Mouse (Mus musculus) cerebellum, adult 9-10 months (tissue): ENCODE measurements around the gene Glyctk.

ENCODE experiments used
- DNase-seq: peaks from one replicate; pipeline ENCODE4 v3.0.0; 2022

Gene Glyctk

DNA sequence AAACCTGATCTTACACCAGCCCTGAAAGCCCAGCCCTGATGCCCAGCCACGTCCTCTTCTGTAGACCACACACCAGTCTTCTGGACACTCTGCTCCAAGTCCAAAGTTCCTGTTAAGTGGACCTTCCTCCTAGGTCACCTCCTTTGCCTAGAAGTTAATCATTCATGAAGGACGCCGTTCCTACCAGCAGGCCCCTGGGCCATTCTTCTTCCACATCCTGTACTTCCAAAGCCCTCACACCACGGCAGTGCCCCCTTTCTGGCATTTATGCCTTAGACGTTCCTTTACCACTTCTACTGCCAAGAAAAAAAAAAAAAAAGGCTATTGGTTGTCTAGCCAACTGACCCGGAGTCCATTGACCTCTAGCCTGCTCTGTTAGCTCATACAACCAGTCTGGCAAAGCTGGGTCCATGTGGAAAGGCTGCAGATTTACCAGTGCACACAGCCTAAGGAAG lies at the start of gene Glyctk:
Gene Glyctk (minus strand): TSS at position 102 of the 455 bp plus-strand sequence.
- no peak for DNase-seq

DNA sequence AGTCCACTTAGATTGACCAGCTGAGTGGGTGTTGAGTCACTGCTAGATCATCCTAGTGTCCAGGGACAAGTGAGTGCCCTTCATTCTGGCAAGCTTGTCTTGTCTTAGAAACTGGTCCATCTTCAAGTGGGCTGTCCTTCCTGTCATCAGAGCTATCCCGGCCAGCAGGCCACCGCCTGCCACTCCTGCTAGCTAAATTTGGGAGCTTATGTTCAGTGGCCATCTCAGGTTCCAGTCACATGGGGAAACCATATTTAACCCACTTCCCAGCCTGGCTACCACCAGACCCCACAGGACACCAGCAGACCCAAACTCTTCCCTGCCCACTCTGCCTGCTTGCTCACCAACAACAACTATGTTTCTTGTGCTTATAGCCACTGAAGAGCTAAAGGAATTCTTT lies 48.6 kb upstream of the Glyctk start:
- DNase-seq: no peak

DNA sequence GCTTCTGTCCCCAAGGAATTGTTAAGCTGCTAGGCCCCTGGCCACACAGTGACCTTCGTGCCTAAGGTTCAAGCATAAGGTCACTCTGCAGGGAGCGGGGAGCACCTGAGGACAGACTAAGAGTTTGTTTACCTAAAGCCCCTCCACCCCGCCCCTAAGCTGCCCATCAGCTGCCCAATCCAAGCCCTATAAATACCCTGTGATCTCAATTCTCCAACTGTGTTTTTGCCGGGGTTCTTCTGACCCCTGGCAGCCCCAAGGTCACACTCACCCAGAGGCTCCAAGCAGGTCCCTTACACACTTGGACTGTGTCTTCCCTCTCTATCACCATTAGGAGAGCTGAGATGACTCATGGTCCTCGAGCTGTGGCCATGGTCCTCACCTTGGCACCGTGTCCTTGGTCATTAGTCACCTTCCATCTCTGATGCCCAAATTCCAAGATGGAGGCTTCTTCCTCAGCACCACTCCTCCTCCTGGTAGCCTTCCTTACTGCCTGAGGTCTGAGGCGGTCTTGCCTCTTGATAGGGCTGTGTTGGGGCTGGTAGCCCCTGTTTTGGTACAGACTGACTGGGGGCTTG lies 47.9 kb upstream of the Glyctk start:
- peak; percentile 48 for DNase-seq

DNA sequence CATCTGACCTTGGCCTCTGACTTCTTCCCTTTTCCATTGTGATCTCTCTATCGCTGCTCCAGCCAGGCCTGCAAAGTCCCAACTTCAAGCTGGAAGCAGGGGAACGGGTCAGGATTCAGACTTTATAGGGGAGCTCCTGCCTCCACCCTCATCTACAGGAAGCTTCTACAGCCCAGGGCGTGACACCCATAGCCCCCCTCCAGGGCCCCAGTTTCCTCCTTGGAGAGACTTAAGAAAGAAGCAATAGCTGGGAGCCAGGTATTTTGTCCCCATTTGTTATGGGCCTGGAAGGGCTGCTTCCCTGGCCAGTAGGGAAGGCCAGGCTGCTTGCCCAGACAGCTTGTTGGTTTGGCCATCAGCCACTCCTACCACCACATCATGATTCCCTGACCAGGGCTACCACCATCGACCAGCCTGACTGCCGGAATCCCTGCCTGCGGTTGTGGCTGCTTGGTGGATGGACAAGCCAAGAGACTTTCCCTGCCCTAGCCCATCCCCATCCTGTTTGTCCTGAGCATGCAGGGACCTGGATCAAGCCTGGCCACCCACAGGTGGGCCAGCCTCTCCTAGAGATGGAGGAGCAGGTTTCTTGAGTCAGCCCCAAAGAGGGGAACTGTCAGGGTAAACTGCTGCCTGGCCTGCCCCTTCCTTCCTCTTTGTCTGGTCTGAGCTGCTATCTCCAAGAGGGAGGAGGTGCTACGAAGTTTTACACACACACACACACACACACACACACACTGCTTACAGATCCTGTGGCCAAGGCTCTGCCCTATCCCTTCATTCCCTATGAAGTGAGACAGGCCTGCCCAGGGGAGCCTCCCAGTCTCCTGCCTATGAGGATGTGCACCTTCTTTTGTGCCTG lies 46.3 kb upstream of the Glyctk start:
- DNase-seq: peak; percentile 87

DNA sequence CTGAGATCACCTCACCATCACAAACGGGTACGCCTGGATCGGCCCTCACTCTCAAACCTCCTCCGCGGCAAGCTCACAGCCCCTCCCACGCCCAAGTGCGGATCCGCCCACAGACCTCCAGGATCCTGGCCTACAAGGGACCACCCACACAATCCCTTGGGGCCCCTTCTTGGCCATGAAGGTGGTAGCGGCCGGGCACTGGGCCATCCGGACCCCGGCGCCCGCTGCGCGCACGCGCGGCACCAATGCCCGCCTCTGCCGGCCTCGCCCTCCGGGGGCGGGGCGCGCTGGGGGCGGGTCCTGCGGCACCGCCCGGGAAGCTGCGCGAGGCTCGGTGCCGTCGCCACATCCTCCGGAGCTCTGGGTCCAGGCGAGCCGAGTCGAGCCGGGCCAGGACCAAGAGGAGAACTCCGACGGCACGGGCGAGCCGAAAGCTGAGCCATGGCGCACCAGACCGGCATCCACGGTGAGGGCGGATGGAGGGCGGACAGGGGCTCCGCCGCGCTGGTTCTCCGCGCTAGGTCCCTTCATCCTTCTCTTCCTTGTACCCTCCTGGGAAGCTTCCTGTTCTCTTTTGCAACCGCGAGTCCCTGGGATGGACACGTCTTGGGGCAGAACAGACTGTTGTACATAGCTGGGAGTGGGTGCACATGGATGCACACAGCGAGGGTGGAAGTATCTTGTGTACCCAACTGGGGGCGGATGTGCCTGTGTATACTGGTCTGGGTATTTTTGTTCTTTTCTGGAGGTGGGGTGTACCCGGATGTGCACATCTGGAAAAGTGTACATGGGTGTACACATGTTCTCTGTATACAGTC lies 45.1 kb upstream of the Glyctk start, which contains the start of gene Twf2:
Gene Twf2 (plus strand): TSS at position 290 of the 818 bp plus-strand sequence.
- DNase-seq: peak; percentile 89

DNA sequence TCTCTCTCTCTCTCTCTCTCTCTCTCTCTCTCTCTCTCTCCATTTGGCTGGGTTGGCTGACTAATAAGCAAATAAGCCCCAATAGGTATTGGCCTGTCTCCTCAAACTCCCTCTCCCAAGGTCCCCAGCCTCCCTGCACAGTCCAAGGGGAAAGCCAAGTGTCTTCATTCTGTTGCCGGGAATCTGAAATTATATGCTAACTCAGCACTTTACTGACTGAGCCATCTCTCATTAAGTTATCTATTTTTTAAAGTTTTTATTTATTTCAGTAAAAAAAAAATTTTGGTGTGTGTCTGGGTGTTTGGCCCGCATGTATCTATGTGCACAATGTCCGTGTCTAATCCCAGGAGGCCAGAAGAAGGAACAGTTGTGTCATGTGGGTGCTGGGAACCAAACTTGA lies 44.0 kb upstream of the Glyctk start:
- no peak for DNase-seq

DNA sequence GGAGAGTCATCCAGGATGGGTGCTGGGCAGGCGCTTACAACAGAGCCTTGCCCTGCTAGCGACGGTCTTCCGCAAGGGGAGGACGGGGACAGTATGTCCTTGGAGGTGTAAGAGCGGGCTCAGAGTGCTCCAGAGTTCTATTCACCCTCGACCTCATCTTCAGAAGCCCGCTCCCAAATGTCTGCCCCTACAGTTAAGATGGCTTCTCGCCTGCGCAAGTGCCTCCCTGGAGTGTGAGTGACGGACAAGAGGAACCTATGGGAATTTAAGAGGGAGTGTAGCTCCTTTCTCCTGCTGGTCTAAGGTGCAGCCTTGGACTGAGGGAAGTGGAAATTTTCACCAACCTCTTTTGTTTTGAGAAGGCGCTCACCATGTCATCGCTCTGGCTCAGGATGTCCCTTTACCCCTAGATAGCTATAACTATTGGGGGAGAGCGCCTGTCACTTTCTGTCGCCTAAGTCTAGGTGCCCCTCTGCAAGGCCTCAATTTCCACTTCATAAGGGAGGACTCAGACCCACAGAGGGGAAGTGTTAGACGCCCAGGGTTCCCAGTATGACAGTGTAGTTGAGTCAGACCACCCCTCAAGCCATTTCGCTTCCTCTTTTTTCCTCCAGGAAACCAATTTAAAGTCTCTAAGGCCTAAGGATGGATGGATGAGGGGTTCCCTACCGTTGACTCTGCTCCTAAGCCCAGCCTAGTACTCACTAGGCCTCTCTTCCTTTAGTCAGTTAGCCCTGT lies 41.8 kb upstream of the Glyctk start, which contains the start of gene Ppm1m:
Gene Ppm1m (minus strand): TSS at position 212 of the 738 bp plus-strand sequence.
- DNase-seq: peak; percentile 43

DNA sequence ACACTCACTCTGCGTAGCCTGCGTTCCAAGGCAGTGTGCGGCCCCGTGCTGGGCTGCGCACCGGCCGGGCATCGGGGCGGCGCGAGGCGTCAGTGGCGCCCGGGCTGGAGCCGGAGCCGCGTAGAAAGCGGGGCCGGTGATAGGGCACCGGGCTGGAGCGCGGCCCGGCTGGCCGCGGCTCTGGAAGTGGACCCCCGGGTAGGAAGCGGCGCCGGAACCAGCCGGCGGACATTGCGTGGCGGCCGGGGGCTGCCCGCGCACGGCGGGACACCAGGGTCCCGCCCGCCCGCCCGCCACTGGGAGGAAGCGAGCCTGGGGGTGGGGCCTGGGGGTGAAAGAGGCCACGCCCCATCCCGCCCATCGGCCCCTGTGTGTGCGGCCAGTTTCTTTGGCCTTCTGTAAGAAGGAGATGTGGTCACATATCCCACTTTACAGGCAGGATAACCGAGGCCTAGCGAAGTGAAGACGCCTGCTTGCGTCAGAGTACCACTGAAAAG lies 41.1 kb upstream of the Glyctk start:
- DNase-seq: peak; percentile 58

DNA sequence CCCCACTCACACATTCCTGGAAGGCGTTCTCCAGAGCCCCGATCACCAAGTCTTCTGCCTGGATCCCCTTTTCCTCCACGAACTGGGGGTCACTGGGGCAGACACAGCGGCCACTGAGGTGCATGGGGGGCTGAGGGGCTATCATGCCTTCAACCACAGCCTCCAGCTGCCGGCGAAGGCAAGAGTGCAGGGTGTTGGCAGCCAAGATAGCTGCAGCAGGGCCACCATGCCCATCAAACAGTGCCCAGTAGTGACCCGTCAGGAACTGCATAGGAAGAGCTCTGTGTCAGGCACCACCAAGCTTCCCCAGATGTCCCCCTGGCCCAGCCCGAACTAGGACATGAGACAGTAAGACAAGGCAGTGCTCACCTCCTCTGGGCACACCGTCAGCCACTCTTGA lies 39.8 kb upstream of the Glyctk start:
- DNase-seq: peak; percentile 39

DNA sequence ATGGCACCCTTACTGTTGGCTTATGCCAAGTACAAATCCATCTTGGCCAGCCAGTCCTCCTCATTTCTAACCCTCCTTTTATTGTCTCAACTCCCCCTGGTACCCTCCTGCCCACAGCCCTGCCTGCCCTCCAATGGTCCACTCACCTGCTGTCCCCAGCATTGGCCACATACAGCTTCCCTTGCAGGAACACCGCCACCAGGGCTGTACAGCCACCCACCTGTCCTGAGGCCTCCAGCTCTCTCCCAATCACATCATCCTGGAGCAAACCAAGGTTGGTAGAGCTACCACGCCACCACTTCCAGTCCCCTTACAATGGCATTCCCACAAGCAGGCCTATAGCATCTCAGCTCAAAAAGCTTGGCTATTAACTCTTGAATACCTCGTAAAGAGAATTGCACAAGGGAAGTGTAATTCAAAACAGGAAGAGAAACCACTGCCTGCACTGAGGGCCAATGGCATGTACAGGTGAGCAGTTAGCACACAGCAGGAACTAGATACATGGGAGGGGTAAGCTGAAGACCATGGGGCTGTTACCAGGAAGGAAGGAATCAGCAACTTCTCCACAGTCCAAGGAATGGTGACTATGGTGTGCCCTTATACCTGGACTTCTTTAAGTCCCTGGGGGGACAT lies 39.3 kb upstream of the Glyctk start:
- DNase-seq: peak; percentile 30

DNA sequence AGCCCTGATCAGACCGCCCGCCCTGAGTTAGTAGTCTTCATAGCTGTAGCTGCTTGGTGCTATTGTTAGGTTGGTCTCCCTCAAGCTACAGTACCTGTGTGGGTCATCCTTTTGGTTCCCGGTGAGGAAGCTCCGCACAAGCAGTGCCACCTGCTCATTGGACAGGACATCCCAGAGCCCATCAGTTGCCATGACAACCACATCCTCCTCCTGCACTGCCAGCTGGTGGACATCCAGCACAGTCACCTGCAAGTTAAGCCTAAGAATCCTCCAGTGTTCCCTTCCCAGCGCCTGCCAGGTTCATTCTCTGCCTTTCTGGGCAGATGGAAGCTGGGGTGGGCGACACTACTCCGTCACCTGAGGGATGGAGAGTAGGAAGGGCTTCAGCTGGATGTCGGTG lies 37.8 kb upstream of the Glyctk start:
- DNase-seq: peak; percentile 90

DNA sequence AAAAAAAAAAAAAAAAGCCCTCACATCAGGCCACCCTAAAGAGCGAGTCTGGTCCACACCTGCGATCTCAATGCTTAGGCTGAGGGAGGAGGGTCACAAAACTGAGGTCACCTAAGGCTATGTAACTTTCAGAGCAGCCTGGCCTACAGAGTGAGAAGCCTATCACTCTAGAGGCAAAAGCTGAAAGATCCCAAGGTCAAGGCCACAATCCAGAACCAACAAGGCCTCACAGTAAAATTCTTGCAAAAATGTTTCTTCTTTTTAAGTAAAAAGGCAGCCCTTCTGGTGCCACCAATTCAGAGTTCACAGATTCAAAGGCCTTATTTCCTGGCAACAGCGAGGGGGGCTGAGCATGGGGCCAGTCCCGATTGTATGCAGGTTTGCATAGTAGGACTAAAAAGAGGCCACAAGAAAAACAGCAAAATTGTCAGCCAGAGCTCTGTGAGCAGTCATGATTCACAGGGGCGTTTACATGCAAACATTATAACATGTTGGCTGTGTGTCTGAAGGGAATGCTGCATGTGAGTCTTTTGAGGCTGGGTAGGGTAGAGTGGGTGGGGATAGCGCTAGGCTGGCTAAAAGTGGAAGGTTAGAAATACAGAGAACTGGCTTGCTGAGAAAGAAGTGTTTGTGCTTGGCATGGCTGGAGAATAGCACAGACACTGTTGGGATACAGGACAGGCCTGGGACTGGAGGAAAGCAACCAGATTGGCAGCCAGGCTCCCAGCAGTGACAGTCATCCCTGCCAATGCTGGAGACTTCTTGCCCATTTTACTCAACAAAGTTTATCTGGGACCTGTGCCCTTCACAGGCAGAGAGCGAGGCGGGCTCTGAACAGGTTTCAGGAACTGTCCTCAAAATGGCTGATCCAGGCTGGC lies 36.2 kb upstream of the Glyctk start:
- DNase-seq: peak; percentile 74

DNA sequence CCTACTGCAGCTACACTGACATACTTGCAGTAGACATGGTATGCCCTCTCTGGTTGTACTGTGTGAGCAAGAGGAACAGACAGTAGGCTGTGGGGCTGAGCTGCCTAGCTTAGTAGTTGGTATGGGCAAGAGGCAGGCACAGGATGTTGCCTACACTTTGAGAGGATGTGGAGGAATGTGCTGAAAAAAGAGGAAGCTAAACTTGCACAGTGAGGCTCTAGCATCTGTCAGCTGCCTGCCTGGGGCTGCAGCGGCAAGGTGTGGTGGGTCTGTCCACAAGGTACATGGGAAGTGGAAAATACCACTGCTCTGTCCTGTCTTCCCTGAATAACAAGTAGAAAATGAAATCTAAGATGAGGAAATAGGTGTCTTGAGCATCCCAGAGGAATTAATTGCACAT lies 35.1 kb upstream of the Glyctk start:
- no peak for DNase-seq

DNA sequence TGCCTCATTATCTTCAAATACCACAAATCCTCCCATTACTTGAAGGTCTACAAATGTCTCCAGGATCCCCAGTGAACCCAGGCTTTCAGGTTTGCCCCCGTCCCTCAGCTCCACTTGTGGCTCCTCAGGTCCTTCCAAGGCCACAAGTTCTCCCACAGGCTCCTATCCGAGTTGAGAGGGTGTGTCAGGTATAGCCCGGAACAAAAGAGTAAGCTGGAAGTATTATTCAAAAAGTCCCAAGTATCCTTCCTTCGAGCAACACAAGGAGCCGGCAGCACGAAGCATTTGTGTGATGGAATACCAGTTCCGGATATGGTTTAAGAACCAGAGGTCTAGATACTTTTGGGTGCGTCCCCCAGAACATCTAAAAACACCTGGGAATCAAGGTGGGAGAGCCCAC lies 34.1 kb upstream of the Glyctk start:
- DNase-seq: no peak

DNA sequence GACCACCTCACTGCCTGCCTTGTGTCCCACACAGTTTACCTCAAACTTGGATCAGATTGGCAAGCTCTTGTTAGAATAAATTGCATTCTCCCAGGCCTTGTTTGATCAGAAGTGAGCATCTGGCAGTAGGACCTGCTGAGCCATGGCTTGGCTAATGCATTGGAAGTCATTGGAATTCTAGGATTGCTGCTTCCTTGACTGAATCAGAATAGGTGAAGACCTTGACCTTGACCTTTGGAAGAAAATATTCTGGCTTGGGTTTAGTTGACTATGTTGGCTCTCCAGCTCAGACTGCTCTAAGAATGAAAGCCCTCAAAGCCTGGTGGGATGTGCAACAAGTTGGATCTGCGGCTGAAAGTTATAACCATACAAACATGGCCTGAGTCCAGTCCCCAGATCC lies 33.4 kb upstream of the Glyctk start:
- DNase-seq: no peak

DNA sequence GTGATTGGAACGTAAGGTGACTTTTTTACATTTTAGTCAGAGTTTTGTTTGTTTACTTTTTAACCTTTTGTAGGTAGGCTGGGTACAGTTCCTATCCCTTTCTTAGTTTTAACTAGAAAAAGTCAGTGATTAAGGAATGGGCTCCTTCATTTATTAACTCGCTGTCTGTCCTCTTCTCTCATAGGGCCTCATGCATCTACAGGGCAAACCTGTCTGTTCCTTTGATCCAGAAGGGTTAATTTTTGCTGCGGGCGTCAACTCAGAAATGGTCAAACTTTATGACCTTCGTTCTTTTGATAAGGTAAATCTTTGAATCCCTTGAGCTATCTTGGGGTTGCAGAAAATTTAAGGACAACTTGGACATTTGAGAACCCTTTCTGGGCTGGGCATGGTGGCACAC lies 26.1 kb upstream of the Glyctk start:
- no peak for DNase-seq

DNA sequence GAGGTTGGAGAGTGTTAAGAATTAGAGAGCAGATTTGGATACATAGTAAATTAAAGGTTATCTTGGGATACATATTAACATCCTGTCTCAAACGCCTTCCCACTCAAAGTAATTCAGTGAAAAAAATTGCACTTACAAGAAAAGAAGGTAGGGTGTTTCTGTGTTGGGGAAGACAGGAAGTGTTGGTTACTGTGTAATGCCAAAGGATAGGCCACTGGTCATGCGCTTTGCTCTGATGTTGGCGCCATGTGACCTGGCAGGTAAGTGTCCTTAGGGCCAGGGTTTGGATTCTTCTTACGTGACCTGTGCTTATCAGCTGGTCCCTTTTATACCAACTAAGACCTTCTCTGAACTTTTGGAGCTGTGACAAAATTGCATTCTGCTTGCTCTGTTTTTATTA lies 24.2 kb upstream of the Glyctk start:
- DNase-seq: no peak

DNA sequence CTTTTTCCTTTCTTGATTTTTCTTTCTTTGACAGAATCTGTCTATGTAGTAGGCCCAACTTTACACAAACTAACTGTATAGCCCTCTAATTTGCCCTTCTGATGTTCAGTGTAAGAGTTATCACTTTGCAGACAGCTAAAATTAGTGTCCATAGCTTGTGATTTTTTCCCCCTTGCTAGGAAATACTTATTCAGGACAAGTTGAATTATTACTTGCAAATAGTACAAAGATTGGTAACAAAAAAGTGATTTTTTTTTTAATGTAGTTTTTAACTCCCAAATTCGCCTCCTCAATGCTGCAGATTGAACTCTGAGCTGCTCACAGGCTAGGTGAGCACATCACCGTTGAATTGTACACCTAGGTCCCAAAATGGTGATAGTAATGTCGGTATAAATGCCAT lies 22.0 kb upstream of the Glyctk start:
- DNase-seq: no peak

DNA sequence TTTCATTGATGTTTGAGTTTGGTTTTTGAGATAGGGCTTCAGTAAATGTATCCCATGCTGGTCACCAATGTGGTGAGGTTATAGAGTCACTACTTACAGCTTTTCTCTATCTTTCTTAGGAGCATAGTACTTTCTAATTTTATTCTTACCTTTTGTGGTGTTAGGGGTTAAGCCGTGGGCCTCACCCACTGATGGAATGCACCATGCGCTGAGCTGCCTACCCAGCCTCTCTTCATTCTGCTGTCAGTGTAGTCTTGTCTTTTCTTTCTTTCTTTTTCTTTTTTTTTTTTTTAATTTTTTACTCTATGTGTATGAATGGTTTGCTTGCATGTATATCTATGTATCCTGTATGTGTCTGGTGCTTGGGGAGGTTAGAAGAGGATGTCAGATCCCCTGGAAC lies 21.5 kb upstream of the Glyctk start:
- DNase-seq: no peak

DNA sequence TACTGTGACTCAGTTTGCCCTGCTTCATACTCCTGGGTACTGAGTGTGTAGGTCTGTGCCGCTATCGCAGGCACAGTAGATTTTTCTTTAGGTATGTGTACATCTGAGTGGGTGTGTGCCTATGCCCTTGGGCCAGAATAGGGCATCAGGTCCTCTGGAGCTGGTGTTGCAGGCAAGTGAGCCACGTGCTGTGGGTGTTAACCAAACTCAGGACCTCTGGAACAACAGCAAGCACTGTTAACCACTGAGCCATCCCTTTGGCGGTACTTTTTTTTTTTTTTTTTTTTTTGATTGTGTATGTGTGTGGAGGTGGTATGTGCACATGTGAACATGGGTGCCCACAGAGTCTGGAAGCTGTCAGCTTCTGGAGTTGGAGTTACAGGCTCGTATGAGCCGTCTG lies 19.9 kb upstream of the Glyctk start:
- DNase-seq: no peak

DNA sequence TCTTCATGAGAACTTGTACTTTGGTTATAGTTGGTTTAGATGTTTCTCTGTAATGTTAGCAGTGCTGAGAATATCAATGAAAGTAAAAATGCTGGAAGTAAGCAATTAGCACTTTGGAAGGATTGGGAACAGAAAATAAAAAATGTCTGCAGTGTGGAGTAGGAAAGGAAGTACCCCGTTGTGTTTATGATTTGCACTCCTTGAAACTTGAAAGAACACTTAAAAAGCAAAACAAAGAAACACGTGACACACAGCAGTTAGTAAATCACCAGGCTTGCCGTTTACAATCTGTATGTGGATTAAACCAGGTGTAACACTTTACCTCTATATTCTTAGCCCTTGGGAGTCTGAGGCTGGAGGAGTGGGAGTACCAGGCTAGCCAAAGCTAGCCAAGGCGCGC lies 18.8 kb upstream of the Glyctk start:
- DNase-seq: no peak
